Mouse (Mus musculus): Measurements from ENCODE around the gene Abcf1. TPM values are rescaled to one million over a fixed set of nuclear protein-coding genes. Genes with fewer than 3 reads are reported as not detected.

The Abcf1 gene
- polyA plus RNA-seq, 1 experiment from 2014 or later = 84.9 TPM

- no peaks in the 10 kb centered on the region for H3K36me3 ChIP-seq
- no peak overlapping the region for H3K9ac ChIP-seq
- H3K27ac ChIP-seq = no peak overlapping the region
- H3K9me3 ChIP-seq = no peaks in the 10 kb centered on the region
- no peak overlapping the region for H3K4me3 ChIP-seq
- no peaks in the 10 kb centered on the region for H3K27me3 ChIP-seq
- H3K4me1 ChIP-seq = peaks cover 18% of the 10 kb centered on the region
- 62% methylated on average over 12 of the region's 12 CpGs for WGBS
- no peak overlapping the region for H3K4me2 ChIP-seq
- ATAC-seq (ENCODE audit: insufficient number of reproducible peaks, low FRiP score, low TSS enrichment, low read depth) = no peak
These were observed 28.4 kb upstream of the Abcf1 start for GRCm38 (mm10) chr17:35997713-35998510.

GRCm38 (mm10) chr17:35996949-35997348, 27.4 kb upstream of the Abcf1 start:
- WGBS = 3% methylated on average over 11 of the region's 11 CpGs
- peak; percentile 65 for ATAC-seq (ENCODE audit: insufficient number of reproducible peaks, low FRiP score, low TSS enrichment, low read depth)

GRCm38 (mm10) chr17:35994879-35995240, 25.3 kb upstream of the Abcf1 start:
- Histone ChIP-seq H3K4me2 (peak overlapping the region; percentile 67), H3K4me3 (peak overlapping the region; percentile 57), H3K36me3 (peaks cover 1% of the 10 kb centered on the region; the same call in 1 of the 2 replicates), H3K27ac (peak overlapping the region; percentile 80; the same call in 1 of the 2 replicates), H3K4me1 (peaks cover 18% of the 10 kb centered on the region), H3K9me3 (no peaks in the 10 kb centered on the region), H3K27me3 (no peaks in the 10 kb centered on the region), H3K9ac (peak overlapping the region; percentile 39)
- ATAC-seq (ENCODE audit: insufficient number of reproducible peaks, low FRiP score, low TSS enrichment, low read depth) = no peak
- 3% methylated on average over 14 of the region's 14 CpGs for WGBS

More at GRCm38 (mm10) chr17:35996949-35997348, 27.4 kb upstream of the Abcf1 start:
- Histone ChIP-seq H3K9ac (no peak overlapping the region), H3K36me3 (no peaks in the 10 kb centered on the region), H3K4me3 (no peak overlapping the region), H3K4me1 (peaks cover 18% of the 10 kb centered on the region), H3K27me3 (no peaks in the 10 kb centered on the region), H3K4me2 (no peak overlapping the region), H3K9me3 (no peaks in the 10 kb centered on the region), H3K27ac (no peak overlapping the region)

GRCm38 (mm10) chr17:35994175-35994878, 24.8 kb upstream of the Abcf1 start:
- 3% methylated on average over 31 of the region's 31 CpGs for WGBS
- Histone ChIP-seq H3K4me1 (peaks cover 18% of the 10 kb centered on the region), H3K27ac (peak overlapping the region; percentile 80), H3K36me3 (peaks cover 6% of the 10 kb centered on the region; the same call in 1 of the 2 replicates), H3K9ac (peak overlapping the region; percentile 39), H3K9me3 (no peaks in the 10 kb centered on the region), H3K27me3 (no peaks in the 10 kb centered on the region), H3K4me3 (peak overlapping the region; percentile 57), H3K4me2 (peak overlapping the region; percentile 67)
- ATAC-seq (ENCODE audit: insufficient number of reproducible peaks, low FRiP score, low TSS enrichment, low read depth) = no peak

GRCm38 (mm10) chr17:35993675-35994074, 24.1 kb upstream of the Abcf1 start:
- peak overlapping the region; percentile 67 for H3K4me2 ChIP-seq
- peaks cover 18% of the 10 kb centered on the region for H3K4me1 ChIP-seq
- peak overlapping the region; percentile 57 for H3K4me3 ChIP-seq
- no peaks in the 10 kb centered on the region for H3K9me3 ChIP-seq
- 6% methylated on average over 17 of the region's 17 CpGs for WGBS
- no peaks in the 10 kb centered on the region for H3K27me3 ChIP-seq
- H3K36me3 ChIP-seq = peaks cover 12% of the 10 kb centered on the region
- H3K9ac ChIP-seq = no peak overlapping the region
- ATAC-seq (ENCODE audit: insufficient number of reproducible peaks, low FRiP score, low TSS enrichment, low read depth) = peak; percentile 59; the same call in 1 of the 2 replicates
- H3K27ac ChIP-seq = no peak overlapping the region

- Histone ChIP-seq H3K27me3 (no peaks in the 10 kb centered on the region), H3K9me3 (no peaks in the 10 kb centered on the region), H3K27ac (no peak overlapping the region), H3K9ac (no peak overlapping the region), H3K4me3 (no peak overlapping the region), H3K4me2 (no peak overlapping the region), H3K4me1 (peaks cover 13% of the 10 kb centered on the region), H3K36me3 (peaks cover 31% of the 10 kb centered on the region)
- no peak for ATAC-seq (ENCODE audit: insufficient number of reproducible peaks, low FRiP score, low TSS enrichment, low read depth)
- 46% methylated on average over 10 of the region's 10 CpGs for WGBS
These were observed 22.2 kb upstream of the Abcf1 start for GRCm38 (mm10) chr17:35991781-35992180.

- Histone ChIP-seq H3K27ac (no peak overlapping the region), H3K36me3 (peaks cover 51% of the 10 kb centered on the region), H3K4me1 (peaks cover 22% of the 10 kb centered on the region), H3K27me3 (no peaks in the 10 kb centered on the region), H3K9ac (no peak overlapping the region), H3K4me2 (no peak overlapping the region), H3K4me3 (no peak overlapping the region), H3K9me3 (no peaks in the 10 kb centered on the region)
- 94% methylated on average over 9 of the region's 9 CpGs for WGBS
- ATAC-seq (ENCODE audit: insufficient number of reproducible peaks, low FRiP score, low TSS enrichment, low read depth) = no peak
These were observed 12.2 kb upstream of the Abcf1 start for GRCm38 (mm10) chr17:35981776-35982175.

- H3K27me3 ChIP-seq = no peaks in the 10 kb centered on the region
- ATAC-seq (ENCODE audit: insufficient number of reproducible peaks, low FRiP score, low TSS enrichment, low read depth) = no peak; the same call in 1 of the 2 replicates
- H3K4me3 ChIP-seq = peak overlapping the region; percentile 94
- peaks cover 22% of the 10 kb centered on the region for H3K4me1 ChIP-seq
- peak overlapping the region; percentile 82 for H3K4me2 ChIP-seq
- H3K36me3 ChIP-seq = peaks cover 41% of the 10 kb centered on the region
- peak overlapping the region; percentile 77 for H3K9ac ChIP-seq
- 0% methylated on average over 29 of the region's 29 CpGs for WGBS
- no peaks in the 10 kb centered on the region for H3K9me3 ChIP-seq
- peak overlapping the region; percentile 98 for H3K27ac ChIP-seq
These were observed 10.8 kb upstream of the Abcf1 start for GRCm38 (mm10) chr17:35980363-35980754.

GRCm38 (mm10) chr17:35979401-35980362, 10.1 kb upstream of the Abcf1 start, which contains the start of the genes Gnl1 and Prr3:
TSS of gene Gnl1 (plus strand) at chr17:35979851.
TSS of gene Prr3 (minus strand) at chr17:35980236.
- Histone ChIP-seq H3K4me3 (peak within 1 kb of the TSS; percentile 94), H3K36me3 (peaks cover 36% of the 10 kb centered on the region), H3K4me2 (peak within 1 kb of the TSS; percentile 82), H3K27ac (peak within 1 kb of the TSS; percentile 98), H3K4me1 (peaks cover 22% of the 10 kb centered on the region), H3K9me3 (no peaks in the 10 kb centered on the region), H3K27me3 (no peaks in the 10 kb centered on the region), H3K9ac (peak within 1 kb of the TSS; percentile 77)
- ATAC-seq (ENCODE audit: insufficient number of reproducible peaks, low FRiP score, low TSS enrichment, low read depth) = peak; percentile 79
- WGBS = under 1% methylated on average over 96 of the region's 109 CpGs

- peaks cover 22% of the 10 kb centered on the region for H3K4me1 ChIP-seq
- peak overlapping the region; percentile 98 for H3K27ac ChIP-seq
- peak overlapping the region; percentile 94 for H3K4me3 ChIP-seq
- H3K4me2 ChIP-seq = peak overlapping the region; percentile 82
- H3K9ac ChIP-seq = peak overlapping the region; percentile 77
- no peaks in the 10 kb centered on the region for H3K27me3 ChIP-seq
- peaks cover 39% of the 10 kb centered on the region for H3K36me3 ChIP-seq
- H3K9me3 ChIP-seq = no peaks in the 10 kb centered on the region
- WGBS = under 1% methylated on average over 41 of the region's 41 CpGs
- peak; percentile 72 for ATAC-seq (ENCODE audit: insufficient number of reproducible peaks, low FRiP score, low TSS enrichment, low read depth)
These were observed 9.3 kb upstream of the Abcf1 start for GRCm38 (mm10) chr17:35978811-35979400.

- H3K4me2 ChIP-seq = no peak overlapping the region
- WGBS = 58% methylated on average over 1 of the region's 1 CpGs
- H3K27ac ChIP-seq = no peak overlapping the region
- H3K36me3 ChIP-seq = peaks cover 28% of the 10 kb centered on the region
- H3K9ac ChIP-seq = no peak overlapping the region
- H3K27me3 ChIP-seq = no peaks in the 10 kb centered on the region
- no peak for ATAC-seq (ENCODE audit: insufficient number of reproducible peaks, low FRiP score, low TSS enrichment, low read depth)
- H3K4me1 ChIP-seq = peaks cover 12% of the 10 kb centered on the region
- H3K4me3 ChIP-seq = no peak overlapping the region
- no peaks in the 10 kb centered on the region for H3K9me3 ChIP-seq
These were observed 2.6 kb upstream of the Abcf1 start for GRCm38 (mm10) chr17:35972131-35972530.

Measured in limb, embryonic 15.5 days (tissue).